Mouse (Mus musculus): ENCODE data around the gene Hras. TPM values are rescaled to one million over a fixed set of nuclear protein-coding genes. Genes with fewer than 3 reads are reported as not detected.

Gene Hras
- polyA plus RNA-seq, 3 experiments from 2014 or later, result 1.5 to 6.2 (median 4.6) TPM

- ATAC-seq, result no peak
These were observed 19.9 kb upstream of the Hras start, which contains the start of gene Lmntd2 for GRCm38 (mm10) chr7:141213605-141214235. Gene Lmntd2 (minus strand): TSS chr7:141214080.

GRCm38 (mm10) chr7:141213133-141213532 is 19.3 kb upstream of the Hras start:
- ATAC-seq, result no peak

- no peak for ATAC-seq
These were observed 16.9 kb upstream of the Hras start for GRCm38 (mm10) chr7:141210606-141211131.

GRCm38 (mm10) chr7:141210137-141210536 is 16.3 kb upstream of the Hras start:
- no peak for ATAC-seq

- no peak for ATAC-seq
These were observed 15.7 kb upstream of the Hras start for GRCm38 (mm10) chr7:141209526-141209925.

- no peak for ATAC-seq
These were observed 12.6 kb upstream of the Hras start for GRCm38 (mm10) chr7:141206182-141206937.

GRCm38 (mm10) chr7:141205504-141205903 is 11.7 kb upstream of the Hras start:
- ATAC-seq, result no peak

- no peak for ATAC-seq
These were observed 10.7 kb upstream of the Hras start for GRCm38 (mm10) chr7:141204546-141204945.

GRCm38 (mm10) chr7:141198121-141198520 is 4.3 kb upstream of the Hras start:
- no peak for ATAC-seq

- no peak for ATAC-seq
These were observed 2.9 kb upstream of the Hras start for GRCm38 (mm10) chr7:141196619-141197282.

- ATAC-seq, result no peak
These were observed 1.9 kb upstream of the Hras start for GRCm38 (mm10) chr7:141195754-141196153.

- ATAC-seq, result peak; percentile 67
These were observed 1.0 kb upstream of the Hras start for GRCm38 (mm10) chr7:141194830-141195229.

- no peak for ATAC-seq
These were observed 604 bp upstream of the Hras start for GRCm38 (mm10) chr7:141194409-141194808.

- no peak for ATAC-seq
These were observed 403 bp downstream of the Hras start for GRCm38 (mm10) chr7:141193348-141193856.

- ATAC-seq, result no peak
These were observed 943 bp downstream of the Hras start for GRCm38 (mm10) chr7:141192776-141193347.

GRCm38 (mm10) chr7:141191796-141192685 is 1.8 kb downstream of the Hras start:
- ATAC-seq, result no peak

- no peak for ATAC-seq
These were observed 2.8 kb downstream of the Hras start for GRCm38 (mm10) chr7:141191036-141191435.

GRCm38 (mm10) chr7:141190220-141190619 is 3.6 kb downstream of the Hras start:
- ATAC-seq, result no peak

- ATAC-seq, result no peak
These were observed 5.1 kb downstream of the Hras start for GRCm38 (mm10) chr7:141188733-141189132.

- no peak for ATAC-seq
These were observed 5.6 kb downstream of the Hras start for GRCm38 (mm10) chr7:141188194-141188593.

GRCm38 (mm10) chr7:141176173-141176572 is 17.6 kb downstream of the Hras start:
- ATAC-seq, result peak; percentile 29

- ATAC-seq, result no peak
These were observed 18.7 kb downstream of the Hras start for GRCm38 (mm10) chr7:141175068-141175467.
